Mouse (Mus musculus) CH12.LX (cell line): ENCODE data around the gene 1700016H13Rik. TPM values are rescaled to one million over a fixed set of nuclear protein-coding genes. Genes with fewer than 3 reads are reported as not detected.

ENCODE experiments used
- DNase-seq: peaks from one replicate; pipeline ENCODE4 v3.0.0-alpha.2; 2013; ENCODE audit errors: extremely low read depth
- H3K27ac ChIP-seq: 2 replicates; pipeline ENCODE4 v1.5.1; 2012; ENCODE audit warnings: low read depth, mild to moderate bottlenecking, control low read depth, moderate library complexity; ENCODE audit not compliant: insufficient read depth
- H3K27me3 ChIP-seq: replicated peaks from 2 replicates; pipeline ENCODE3; 2012; ENCODE audit warnings: inconsistent platforms
- H3K36me3 ChIP-seq, 2 experiments: replicated peaks in 1 of 2; 2 replicates each; pipeline versions ENCODE3 to v1.6.1; 2012; ENCODE audit warnings: inconsistent platforms in 1 of 2, low read length in 1 of 2, mild to moderate bottlenecking in 1 of 2, mixed read lengths in 1 of 2, moderate library complexity in 1 of 2; ENCODE audit not compliant: control insufficient read depth in 1 of 2, insufficient read depth in 1 of 2
- H3K4me1 ChIP-seq, 2 experiments: 2 replicates each; pipeline ENCODE4 v1.6.1; 2012; ENCODE audit warnings: inconsistent platforms in 1 of 2, moderate library complexity in 1 of 2; ENCODE audit not compliant: insufficient read depth in 2 of 2, control insufficient read depth in 1 of 2
- H3K4me2 ChIP-seq: 2 replicates; pipeline ENCODE4 v1.6.1; 2012; ENCODE audit warnings: low read depth, mild to moderate bottlenecking, control low read depth; ENCODE audit not compliant: poor library complexity, insufficient read depth, severe bottlenecking
- H3K4me3 ChIP-seq, 3 experiments: fragments of 150-350 bp in 1 of 3; sonication (generic) in 1 of 3; replicated peaks in 1 of 3; 2 replicates each; pipeline versions ENCODE3 to v1.5.1; 2011 to 2012; ENCODE audit warnings: low read depth in 2 of 3, low read length in 2 of 3, mild to moderate bottlenecking in 2 of 3, moderate library complexity in 2 of 3, control low read depth in 1 of 3, improper control_type of control experiment in 1 of 3, inconsistent platforms in 1 of 3, mixed read lengths in 1 of 3; ENCODE audit not compliant: poor library complexity in 1 of 3
- H3K79me2 ChIP-seq: replicated peaks from 2 replicates; pipeline ENCODE4 v1.6.1; 2012; ENCODE audit warnings: mild to moderate bottlenecking, moderate library complexity; ENCODE audit not compliant: control insufficient read depth, poor library complexity, insufficient read depth, severe bottlenecking; ENCODE audit errors: extremely low read depth
- H3K9ac ChIP-seq: 2 replicates; pipeline ENCODE4 v1.6.1; 2012; ENCODE audit warnings: low read depth, mild to moderate bottlenecking, control low read depth, moderate library complexity; ENCODE audit not compliant: insufficient read depth
- H3K9me3 ChIP-seq: replicated peaks from 2 replicates; pipeline ENCODE3; 2012; ENCODE audit warnings: low read length, inconsistent platforms, mixed read lengths
- CHD1 ChIP-seq: IDR thresholded peaks from 2 replicates; pipeline ENCODE4 v1.6.1; 2012; ENCODE audit warnings: low read depth, low read length, improper control_type of control experiment, inconsistent platforms
- CHD2 ChIP-seq: IDR thresholded peaks from 2 replicates; pipeline ENCODE4 v1.6.1; 2011; ENCODE audit warnings: low read length, improper control_type of control experiment
- CTCF ChIP-seq, 2 experiments: IDR thresholded peaks in 1 of 2; conservative IDR thresholded peaks in 1 of 2; 2 replicates each; pipeline ENCODE4 v1.5.1; 2011 to 2012; ENCODE audit warnings: low read depth in 2 of 2, low read length in 2 of 2, improper control_type of control experiment in 1 of 2, inconsistent platforms in 1 of 2, mild to moderate bottlenecking in 1 of 2, moderate library complexity in 1 of 2
- E2F4 ChIP-seq: IDR thresholded peaks from 2 replicates; pipeline ENCODE4 v1.6.1; 2011; ENCODE audit warnings: low read depth, low read length, improper control_type of control experiment; ENCODE audit not compliant: insufficient replicate concordance
- ELF1 ChIP-seq: IDR thresholded peaks from 2 replicates; pipeline ENCODE4 v1.6.1; 2014; ENCODE audit warnings: low read depth, mild to moderate bottlenecking, inconsistent platforms, low read length, improper control_type of control experiment
- ETS1 ChIP-seq: conservative IDR thresholded peaks from 2 replicates; pipeline ENCODE4 v1.6.1; 2012; ENCODE audit warnings: low read depth, mild to moderate bottlenecking, inconsistent platforms, low read length, improper control_type of control experiment, moderate library complexity
- GABPA ChIP-seq: IDR thresholded peaks from 2 replicates; pipeline ENCODE4 v1.6.1; 2012; ENCODE audit warnings: low read depth, low read length, improper control_type of control experiment, inconsistent platforms; ENCODE audit not compliant: insufficient replicate concordance
- HCFC1 ChIP-seq: IDR thresholded peaks from 2 replicates; pipeline ENCODE4 v1.6.1; 2012; ENCODE audit warnings: low read depth, mild to moderate bottlenecking, inconsistent platforms, low read length, improper control_type of control experiment
- IRF4 ChIP-seq: IDR thresholded peaks from 2 replicates; pipeline ENCODE4 v1.6.1; 2014; ENCODE audit warnings: low read depth, mild to moderate bottlenecking, inconsistent platforms, low read length, improper control_type of control experiment
- JUND ChIP-seq: conservative IDR thresholded peaks from 2 replicates; pipeline ENCODE4 v1.6.1; 2011; ENCODE audit warnings: low read depth, low read length, improper control_type of control experiment
- KAT2A ChIP-seq: IDR thresholded peaks from 2 replicates; pipeline ENCODE4 v1.6.1; 2012; ENCODE audit warnings: low read length, improper control_type of control experiment, inconsistent platforms; ENCODE audit not compliant: insufficient replicate concordance
- MAZ ChIP-seq: IDR thresholded peaks from 2 replicates; pipeline ENCODE4 v1.6.1; 2012; ENCODE audit warnings: low read depth, mild to moderate bottlenecking, inconsistent platforms, low read length, improper control_type of control experiment, moderate library complexity
- MEF2A ChIP-seq: IDR thresholded peaks from 2 replicates; pipeline ENCODE4 v1.6.1; 2014; ENCODE audit warnings: low read depth, mild to moderate bottlenecking, inconsistent platforms, low read length, improper control_type of control experiment, borderline replicate concordance
- MXI1 ChIP-seq: IDR thresholded peaks from 2 replicates; pipeline ENCODE4 v1.6.1; 2011; ENCODE audit warnings: mild to moderate bottlenecking, low read depth, low read length, improper control_type of control experiment
- MYC ChIP-seq: IDR thresholded peaks from 2 replicates; pipeline ENCODE4 v1.6.1; 2011; ENCODE audit warnings: low read depth, mild to moderate bottlenecking, improper control_type of control experiment, low read length
- NELFE ChIP-seq: IDR thresholded peaks from 2 replicates; pipeline ENCODE4 v1.6.1; 2011; ENCODE audit warnings: low read depth, low read length, improper control_type of control experiment
- NRF1 ChIP-seq: IDR thresholded peaks from 2 replicates; pipeline ENCODE4 v1.6.1; 2014; ENCODE audit warnings: low read depth, mild to moderate bottlenecking, inconsistent platforms, low read length, improper control_type of control experiment, moderate library complexity
- PAX5 ChIP-seq: IDR thresholded peaks from 2 replicates; pipeline ENCODE4 v1.6.1; 2012; ENCODE audit warnings: low read length, inconsistent platforms, mixed read lengths
- POLR2A ChIP-seq: IDR thresholded peaks from 2 replicates; pipeline ENCODE4 v1.6.1; 2011; ENCODE audit warnings: low read depth, mild to moderate bottlenecking, improper control_type of control experiment, low read length
- POLR2AphosphoS2 ChIP-seq: IDR thresholded peaks from 2 replicates; pipeline ENCODE4 v1.6.1; 2011; ENCODE audit warnings: low read depth, low read length, improper control_type of control experiment
- RAD21 ChIP-seq: IDR thresholded peaks from 2 replicates; pipeline ENCODE4 v1.6.1; 2011; ENCODE audit warnings: low read depth, mild to moderate bottlenecking, low read length, improper control_type of control experiment, moderate library complexity
- RCOR1 ChIP-seq: conservative IDR thresholded peaks from 2 replicates; pipeline ENCODE4 v1.6.1; 2012; ENCODE audit warnings: low read depth, mild to moderate bottlenecking, inconsistent platforms, low read length, improper control_type of control experiment
- SIN3A ChIP-seq: IDR thresholded peaks from 2 replicates; pipeline ENCODE4 v1.6.1; 2012; ENCODE audit warnings: low read length, improper control_type of control experiment, inconsistent platforms
- UBTF ChIP-seq: IDR thresholded peaks from 2 replicates; pipeline ENCODE4 v1.6.1; 2012; ENCODE audit warnings: low read depth, mild to moderate bottlenecking, inconsistent platforms, low read length, improper control_type of control experiment, moderate library complexity
- USF1 ChIP-seq: IDR thresholded peaks from 2 replicates; pipeline ENCODE4 v1.6.1; 2014; ENCODE audit warnings: low read depth, mild to moderate bottlenecking, inconsistent platforms, low read length, improper control_type of control experiment
- USF2 ChIP-seq: conservative IDR thresholded peaks from 2 replicates; pipeline ENCODE4 v1.6.1; 2011; ENCODE audit warnings: low read depth, low read length, improper control_type of control experiment
- ZC3H11A ChIP-seq: IDR thresholded peaks from 2 replicates; pipeline ENCODE4 v1.6.1; 2012; ENCODE audit warnings: low read depth, mild to moderate bottlenecking, inconsistent platforms, low read length, improper control_type of control experiment
- ZKSCAN1 ChIP-seq: IDR thresholded peaks from 2 replicates; pipeline ENCODE4 v1.6.1; 2012; ENCODE audit warnings: low read depth, inconsistent platforms, low read length, improper control_type of control experiment, borderline replicate concordance
- ZMIZ1 ChIP-seq: IDR thresholded peaks from 2 replicates; pipeline ENCODE4 v1.6.1; 2012; ENCODE audit warnings: low read depth, mild to moderate bottlenecking, inconsistent platforms, low read length, improper control_type of control experiment
- ZNF384 ChIP-seq: IDR thresholded peaks from 2 replicates; pipeline ENCODE4 v1.6.1; 2012; ENCODE audit warnings: low read depth, low read length, improper control_type of control experiment, inconsistent platforms
- dilution Hi-C: fragments of 300-500 bp; cut with MboI; formaldehyde crosslinking; loops from 2 replicates; pipeline ENCODE4 v1.14.3; 2020; ENCODE audit warnings: low sequenced_read_pairs; ENCODE audit not compliant: extremely low pct_unique_long_range_greater_than_20kb, extremely low pct_ligation_motif_present
- in situ Hi-C: fragments of 300-500 bp; cut with MboI; formaldehyde crosslinking; loops from 3 replicates; pipeline ENCODE4 v1.14.3; 2019; ENCODE audit warnings: low sequenced_read_pairs, low pct_ligation_motif_present, low pct_unique_long_range_greater_than_20kb, mixed read lengths
- polyA plus RNA-seq: library from polyadenylated mRNA; unstranded; fragments of >175 nt; gene quantifications from 2 replicates; pipeline ENCODE4 v1.2.1, GENCODE M21; 2012; ENCODE audit warnings: low read depth; ENCODE audit not compliant: insufficient read length
- total RNA-seq, 2 experiments: library from RNA; depleted of rRNA; stranded (reverse); fragments of 300-350 nt in 1 of 2; fragments of >200 nt in 1 of 2; gene quantifications; 2 replicates each; pipeline ENCODE4 v1.2.3; 2012 to 2014

Gene 1700016H13Rik
- total and polyA plus RNA-seq, 3 experiments, result not detected

DNA sequence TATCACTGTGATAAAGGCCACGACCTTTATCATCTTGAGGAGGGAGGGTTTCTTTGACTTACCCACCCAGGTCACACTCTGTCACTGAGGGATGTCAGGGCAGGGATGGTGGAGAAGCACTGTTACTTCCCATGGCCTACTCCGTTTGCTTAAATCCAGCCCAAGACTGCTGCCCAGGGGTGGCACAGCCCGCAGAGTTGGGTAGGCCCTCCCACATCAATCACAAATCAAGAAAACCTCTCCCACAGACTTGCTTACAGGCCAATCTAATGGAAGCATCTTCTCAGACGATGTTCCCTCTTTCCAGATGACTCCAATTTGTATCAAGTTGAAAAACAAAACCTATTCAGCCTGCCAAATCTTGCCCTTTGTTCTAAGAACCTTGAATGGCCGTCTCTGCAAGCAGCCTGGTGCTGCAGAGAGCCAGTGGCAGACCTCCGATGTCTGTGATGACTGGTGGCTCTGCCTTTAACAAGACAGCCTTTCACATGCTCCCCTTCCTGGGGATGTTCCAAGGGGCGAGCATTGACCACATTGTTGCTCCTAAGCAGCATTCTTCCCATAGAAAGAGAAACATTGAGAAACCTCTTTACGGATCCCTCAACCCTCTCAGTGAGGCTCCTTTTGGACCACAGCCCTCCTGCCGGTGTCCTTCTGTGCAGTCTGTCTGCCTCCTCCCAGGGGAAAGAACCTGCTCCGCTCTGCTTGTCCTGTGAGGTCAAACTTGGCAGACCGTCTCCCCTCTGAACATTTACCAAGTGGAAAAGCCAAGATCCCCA is 52.5 kb downstream of the 1700016H13Rik start:
- in situ Hi-C loops (no loop called here), dilution Hi-C loops (no loop called here)
- TF ChIP-seq MAZ (no peak), CHD1 (no peak), PAX5 (no peak), IRF4 (no peak), CHD2 (no peak), ZKSCAN1 (no peak), NRF1 (no peak), HCFC1 (no peak), KAT2A (no peak), ETS1 (no peak), ZMIZ1 (no peak), MYC (no peak), ZNF384 (no peak), CTCF (conservative IDR thresholded peaks at IDR 0.05 in 1 of 2, IDR thresholded peaks at IDR 0.05 in 1 of 2; ENCODE audit: low read depth in 2 of 2, low read length in 2 of 2) (no peak), POLR2A (no peak), USF1 (no peak), ZC3H11A (no peak), JUND (no peak)
- no peak for DNase-seq
- H3K4me3 ChIP-seq, result no peak overlapping the region
- no peaks in the 10 kb centered on the region for H3K27me3 ChIP-seq
- H3K79me2 ChIP-seq, result no peaks in the 10 kb centered on the region
- no peaks in the 10 kb centered on the region for H3K9me3 ChIP-seq
- H3K4me1 ChIP-seq, result 0 out of 4 replicates have a peak, but pooled peaks cover 2 to 3% of the 10 kb centered on the region in 2 experiments
- no peaks in the 10 kb centered on the region for H3K36me3 ChIP-seq
- no peak overlapping the region for H3K9ac ChIP-seq
- no peak overlapping the region for H3K27ac ChIP-seq
- no peak overlapping the region for H3K4me2 ChIP-seq

DNA sequence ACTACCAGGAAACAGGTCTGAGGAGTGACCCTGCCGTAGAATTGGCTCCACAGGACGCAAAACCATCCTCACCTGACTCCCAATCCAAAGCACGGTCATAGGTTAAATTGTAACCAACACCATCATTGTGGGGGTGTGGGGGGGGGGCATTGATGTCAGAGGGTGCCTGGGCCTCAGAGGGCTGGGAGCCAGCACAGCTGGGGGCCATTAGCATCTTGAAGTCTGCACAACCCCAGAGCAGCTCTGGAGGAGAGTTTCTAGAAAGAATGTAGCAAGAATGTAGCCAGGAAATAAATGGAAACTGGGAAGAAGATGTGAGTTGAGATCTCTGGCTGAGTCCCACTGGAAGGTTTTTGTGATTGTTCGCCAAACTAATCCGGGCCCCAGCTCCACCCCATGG is 56.9 kb downstream of the 1700016H13Rik start:
- H3K4me2 ChIP-seq, result no peak overlapping the region
- no peak overlapping the region for H3K9ac ChIP-seq
- H3K9me3 ChIP-seq, result no peaks in the 10 kb centered on the region
- no peak for DNase-seq
- dilution Hi-C loops, result no loop called here
- no peak overlapping the region for H3K4me3 ChIP-seq
- H3K79me2 ChIP-seq, result no peaks in the 10 kb centered on the region
- TF ChIP-seq KAT2A (no peak), MXI1 (no peak), ELF1 (no peak), USF2 (no peak), POLR2AphosphoS2 (no peak), NELFE (no peak), UBTF (no peak), SIN3A (no peak), RAD21 (no peak), RCOR1 (no peak), USF1 (no peak), MEF2A (no peak), ZKSCAN1 (no peak), GABPA (no peak), E2F4 (no peak), JUND (no peak), CHD1 (no peak)
- 0 out of 4 replicates have a peak, but pooled peaks cover 2 to 3% of the 10 kb centered on the region in 2 experiments for H3K4me1 ChIP-seq
- H3K36me3 ChIP-seq, result no peaks in the 10 kb centered on the region
- H3K27me3 ChIP-seq, result no peaks in the 10 kb centered on the region
- no peak overlapping the region for H3K27ac ChIP-seq
- in situ Hi-C loops, result no loop called here
